Mouse (Mus musculus) layer of hippocampus, postnatal 10 days (tissue): ENCODE data around the gene Ttc38. TPM values are rescaled to one million over a fixed set of nuclear protein-coding genes. Genes with fewer than 3 reads are reported as not detected.

Experiments used
- DNase-seq, 2 experiments: peaks; one replicate each; pipeline ENCODE4 v3.0.0; 2021; ENCODE audit warnings: low spot score in 2 of 2
- long read RNA-seq: library from polyadenylated mRNA; stranded (forward); transcript quantifications from one replicate; pipeline ENCODE4 v2.0.0, GENCODE M21; 2023
- total RNA-seq, 2 experiments: library from RNA; stranded (reverse); gene quantifications; 2 replicates each; pipeline ENCODE4 v1.2.3; 2021

Gene Ttc38
- 1 to 10 TPM; 6.1 to 6.4 TPM for total RNA-seq
- long read RNA-seq, partial matches to known transcripts: 1 of 3 reads
- long read RNA-seq, other reads (novel, unspliced or antisense): 2 of 3 reads

DNA sequence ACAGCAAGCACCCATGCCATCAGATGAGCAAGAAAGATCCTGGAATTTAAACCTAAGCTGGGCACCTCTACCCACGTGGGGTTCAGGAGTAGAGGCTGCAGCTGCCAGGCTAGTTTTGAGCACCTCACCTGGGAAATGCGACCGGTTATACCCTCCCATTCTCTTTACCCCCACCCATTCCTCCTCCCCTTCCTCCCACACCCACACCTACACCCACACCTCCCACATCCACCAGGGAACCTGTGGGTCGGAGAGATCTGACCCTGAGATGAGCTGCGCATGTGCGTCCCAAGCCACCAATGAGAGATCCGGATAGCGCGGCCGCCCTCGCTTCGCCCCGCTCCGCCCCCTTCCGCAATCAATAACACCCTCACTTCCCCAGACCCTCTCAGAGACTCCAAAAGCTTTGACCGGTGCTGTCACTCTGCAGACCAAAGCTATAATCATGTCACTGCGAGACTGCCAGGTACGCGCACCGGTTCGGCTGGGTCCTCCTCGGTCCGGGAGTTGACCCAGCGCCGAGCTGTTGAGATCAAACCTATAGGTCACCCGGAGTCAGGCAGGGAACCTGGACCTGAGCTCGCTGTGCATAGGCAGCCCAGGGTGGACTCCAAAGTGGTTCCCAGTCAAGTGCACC is at the start of gene Ttc38:
TSS of gene Ttc38 (plus strand) at position 353 of the 637 bp plus-strand sequence.
- peak; percentile 71 to 80 for DNase-seq

DNA sequence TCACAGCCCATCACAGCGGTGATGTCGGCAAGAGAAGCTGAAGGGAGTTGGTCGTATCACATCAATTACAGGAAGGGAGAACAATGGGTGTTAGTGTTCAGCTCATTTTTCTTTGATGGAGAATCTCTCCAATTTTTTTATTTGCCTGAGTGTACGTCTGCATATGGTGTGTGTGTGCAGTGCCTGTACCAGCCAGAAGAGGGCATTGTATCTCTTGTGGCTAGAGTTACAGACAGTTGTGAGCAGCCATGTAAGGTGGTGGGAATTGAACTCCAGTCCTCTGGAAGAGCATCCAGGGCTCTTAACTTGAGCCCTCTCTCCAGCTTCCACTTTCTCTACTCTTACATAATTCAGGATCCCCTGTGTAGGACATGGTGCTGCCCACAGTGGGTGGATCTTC is 49.0 kb upstream of the Ttc38 start:
- no peak for DNase-seq

DNA sequence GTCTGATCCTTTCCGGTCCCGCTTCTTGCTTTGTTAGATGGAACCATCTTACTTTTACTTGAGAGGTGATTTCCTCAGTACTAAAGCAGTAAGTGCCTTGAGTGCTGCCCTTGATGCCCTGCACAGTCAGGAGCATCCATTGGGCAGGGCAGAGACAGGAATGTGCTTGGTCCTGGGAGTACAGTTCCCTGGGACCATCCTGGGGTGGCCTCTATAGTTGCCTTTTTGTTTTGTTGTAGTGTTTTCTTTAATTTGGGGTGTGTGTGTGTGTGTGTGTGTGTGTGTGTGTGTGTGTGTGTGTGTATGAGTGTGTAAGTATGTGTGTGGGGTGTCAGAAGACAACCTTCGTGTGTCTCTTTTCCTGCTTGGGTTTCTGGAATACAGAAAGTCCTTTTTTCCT is 47.8 kb upstream of the Ttc38 start:
- no peak for DNase-seq

DNA sequence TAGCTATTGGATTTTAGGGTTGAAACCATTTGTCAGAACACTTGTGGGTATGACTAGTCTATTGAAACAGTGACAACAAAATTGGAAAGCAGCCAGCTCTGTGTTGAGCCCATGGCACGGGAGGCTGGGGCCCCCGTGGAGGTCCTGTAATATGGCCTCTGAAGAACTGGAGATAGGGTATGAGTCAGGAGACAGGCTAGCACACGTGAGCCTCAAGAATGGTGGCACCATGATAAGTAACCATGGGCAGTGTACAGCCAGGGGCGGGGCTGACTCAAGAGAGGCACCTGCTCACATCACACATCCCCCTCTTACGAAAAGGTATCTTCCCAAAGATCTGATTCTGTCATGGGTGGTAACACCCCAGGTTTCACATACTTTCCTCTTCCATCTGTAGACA is 45.4 kb upstream of the Ttc38 start:
- no peak for DNase-seq

DNA sequence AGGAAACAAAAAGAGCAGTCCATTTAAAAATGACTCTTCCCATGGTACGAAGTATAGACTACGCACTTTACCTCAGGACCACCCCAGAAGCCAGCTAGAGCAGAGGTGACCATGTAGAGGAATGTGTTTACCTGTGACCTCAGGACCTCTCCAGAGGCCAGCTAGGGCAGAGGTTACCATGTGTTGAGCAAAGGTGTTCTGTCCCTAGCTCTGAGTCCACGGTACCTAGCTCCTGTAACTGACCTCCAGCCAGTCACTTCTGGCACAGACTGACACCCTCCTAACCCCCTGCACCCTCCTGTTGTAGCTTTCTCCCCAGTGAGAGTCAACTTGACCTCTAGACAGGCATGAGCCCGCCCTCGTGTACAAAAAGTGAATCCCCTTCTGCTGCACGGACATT is 44.6 kb upstream of the Ttc38 start:
- no peak for DNase-seq

DNA sequence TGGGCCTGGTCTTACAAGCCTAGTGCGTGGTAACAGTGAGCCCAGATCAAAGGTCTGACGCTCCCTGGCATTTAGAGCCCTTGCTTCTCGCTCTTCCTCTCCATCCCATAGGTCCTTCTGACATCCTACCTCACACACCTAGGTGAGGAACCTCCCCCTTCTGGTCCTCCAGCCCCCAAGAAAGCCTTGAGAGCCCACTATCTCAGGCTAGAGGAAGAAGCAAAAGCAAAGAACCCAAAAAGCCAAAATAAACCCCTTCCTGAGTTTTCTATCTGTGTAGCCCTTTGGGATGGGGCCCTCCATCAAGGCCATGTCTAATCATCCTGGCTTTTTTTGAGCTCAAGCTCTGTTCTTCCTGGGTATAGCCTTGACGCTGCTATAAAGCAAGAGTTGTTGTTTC is 44.1 kb upstream of the Ttc38 start:
- DNase-seq: no peak

DNA sequence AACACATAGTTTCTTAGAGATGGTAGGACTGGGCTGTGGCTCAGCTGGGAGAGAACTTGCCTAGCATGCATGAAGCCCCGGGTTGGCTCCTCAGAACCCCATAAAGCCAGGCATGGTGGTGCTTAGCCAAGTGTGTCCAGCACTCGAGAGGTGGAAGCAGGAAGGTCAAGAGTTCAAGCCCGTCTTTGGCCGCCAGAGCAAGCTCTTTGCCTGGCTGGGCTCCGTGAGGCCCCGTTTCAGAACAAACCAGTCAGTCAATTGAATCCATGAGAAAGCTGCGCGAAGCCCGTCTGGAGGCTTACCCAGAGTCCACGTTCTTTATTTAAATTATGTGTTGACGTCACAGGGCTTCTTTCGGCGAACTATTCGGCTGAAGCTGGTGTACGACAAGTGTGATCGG is 43.5 kb upstream of the Ttc38 start:
- DNase-seq: no peak

DNA sequence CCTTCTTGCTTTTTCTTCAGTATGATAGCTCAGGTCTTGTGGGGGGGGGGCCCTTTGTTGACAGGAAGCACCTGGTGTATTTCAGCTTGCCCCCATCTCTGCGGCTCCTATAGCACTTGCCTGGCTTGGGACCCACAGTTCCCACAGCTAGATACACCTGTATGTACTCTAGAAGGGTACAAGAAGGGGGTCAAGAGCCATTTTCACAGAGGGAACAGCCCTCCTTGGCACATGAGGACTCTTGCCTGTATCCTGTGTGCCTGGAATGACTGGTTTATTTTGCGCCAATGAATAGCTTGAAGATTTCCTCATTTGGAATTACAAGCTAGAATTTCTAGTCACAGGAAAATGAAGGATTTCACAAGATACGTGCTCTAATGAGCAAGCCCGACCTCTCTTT is 40.7 kb upstream of the Ttc38 start:
- DNase-seq: no peak

DNA sequence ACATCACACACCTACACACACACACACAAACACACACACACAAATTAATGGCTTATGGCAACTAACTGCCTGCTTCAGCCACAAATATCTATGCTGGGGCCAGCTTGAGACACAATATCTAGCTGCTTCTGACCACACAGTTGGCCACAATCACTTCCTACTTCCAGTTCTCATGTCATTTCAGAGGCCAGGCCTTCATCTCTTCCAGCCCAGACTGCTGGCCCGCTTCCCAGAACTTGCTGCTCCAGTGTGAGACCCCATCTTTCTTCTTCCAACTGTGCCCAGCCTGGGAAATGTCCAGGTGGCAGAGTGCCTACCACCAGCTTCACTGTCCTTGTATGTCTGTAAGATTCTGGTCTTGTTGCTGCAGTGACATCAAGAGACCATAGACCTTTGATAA is 39.3 kb upstream of the Ttc38 start:
- peak; percentile 76 to 82 for DNase-seq

DNA sequence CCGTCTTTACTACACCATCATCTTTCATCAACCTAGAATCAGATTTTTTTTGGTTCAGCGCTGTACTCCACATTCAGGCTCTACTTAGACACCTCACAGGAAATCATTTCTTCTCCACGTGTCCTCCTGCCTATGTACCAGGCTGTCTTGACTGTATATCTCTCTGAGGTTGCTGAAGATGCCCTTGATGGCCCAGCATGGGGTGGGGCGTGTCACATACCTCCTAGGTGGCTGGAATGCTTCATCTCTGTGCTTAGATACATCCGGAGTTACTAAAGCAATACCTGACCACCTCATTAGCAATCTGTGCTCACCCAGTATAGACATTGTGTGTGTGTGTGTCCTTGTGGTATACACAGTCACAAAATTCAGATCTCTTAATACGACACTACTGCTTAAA is 36.6 kb upstream of the Ttc38 start:
- DNase-seq: no peak

DNA sequence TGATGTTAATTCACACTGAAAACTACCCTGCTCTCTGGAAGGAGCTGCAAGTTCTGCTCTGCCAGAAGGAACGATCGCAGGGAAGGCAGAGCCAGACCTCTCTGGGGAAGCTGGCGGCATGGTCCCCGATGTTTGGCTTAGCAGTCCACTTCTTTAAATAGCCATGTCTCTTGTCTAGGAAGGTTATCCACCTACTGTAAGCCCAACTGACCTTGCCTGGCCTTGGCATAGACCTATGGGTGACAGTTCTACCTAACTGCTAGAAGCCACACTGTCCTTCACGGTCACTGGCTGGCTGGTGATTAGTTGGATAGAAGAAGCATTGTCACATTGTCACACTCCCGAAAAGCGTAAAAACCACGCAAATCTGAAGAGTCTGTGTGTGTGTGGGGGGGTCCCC is 33.4 kb upstream of the Ttc38 start:
- DNase-seq: no peak

DNA sequence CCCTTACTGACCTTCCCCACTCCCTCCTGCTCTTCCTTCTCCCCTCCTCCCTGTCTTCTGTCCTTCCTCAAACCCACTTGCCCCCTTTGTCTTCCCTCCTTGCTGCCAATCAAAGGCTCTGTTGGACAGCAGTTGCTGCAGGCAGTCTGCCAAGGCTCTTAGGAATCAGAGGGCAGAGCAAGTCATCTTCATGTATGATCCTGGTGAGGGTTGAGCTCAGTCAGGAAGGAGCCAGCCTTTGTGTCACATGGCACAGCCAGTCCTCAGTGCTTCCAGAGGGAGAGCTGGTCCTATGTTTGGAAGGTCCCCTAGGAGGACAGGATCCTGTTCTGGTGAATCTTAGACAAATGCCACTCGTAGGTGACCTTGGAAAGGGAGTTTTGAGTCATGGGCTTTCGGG is 29.2 kb upstream of the Ttc38 start:
- DNase-seq: no peak

DNA sequence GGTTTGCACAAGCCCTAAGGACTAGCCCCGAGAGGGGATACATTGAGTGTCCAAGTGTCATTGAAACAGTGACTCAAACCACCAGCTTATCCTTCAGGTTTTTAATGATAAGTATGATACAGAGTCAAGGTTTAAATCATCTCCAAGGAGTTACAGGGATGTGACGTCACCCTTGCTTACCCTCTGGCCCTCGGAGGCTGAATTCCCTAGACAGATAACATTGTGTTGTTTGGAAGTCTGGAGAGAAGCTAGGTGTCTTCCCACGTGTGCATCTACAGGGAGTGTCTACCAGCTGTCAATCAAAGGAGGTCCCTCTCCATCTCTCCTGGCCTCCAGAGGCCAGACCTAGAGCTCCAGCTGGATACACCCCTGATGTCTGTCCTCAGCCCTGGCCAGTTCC is 25.2 kb upstream of the Ttc38 start:
- no peak for DNase-seq

DNA sequence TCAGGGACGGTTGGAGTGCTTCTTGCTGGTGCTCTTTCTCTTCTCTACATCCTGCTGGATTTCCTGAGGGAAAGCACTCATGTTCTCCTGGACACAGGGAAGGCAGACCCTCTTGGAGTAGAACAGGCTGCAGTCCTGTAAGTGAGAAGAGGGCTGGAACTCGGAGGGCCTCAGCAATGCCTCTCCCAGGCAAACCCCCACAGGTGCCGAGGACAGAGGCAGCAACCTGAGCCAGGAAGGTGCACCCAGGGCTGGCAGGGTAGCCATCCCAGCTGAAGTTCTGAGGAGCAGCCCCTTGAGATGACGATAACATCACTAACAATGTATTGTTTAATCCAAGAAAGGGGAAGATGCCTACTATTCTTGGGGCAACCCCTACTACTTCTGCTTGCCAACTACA is 24.7 kb upstream of the Ttc38 start:
- DNase-seq: no peak

DNA sequence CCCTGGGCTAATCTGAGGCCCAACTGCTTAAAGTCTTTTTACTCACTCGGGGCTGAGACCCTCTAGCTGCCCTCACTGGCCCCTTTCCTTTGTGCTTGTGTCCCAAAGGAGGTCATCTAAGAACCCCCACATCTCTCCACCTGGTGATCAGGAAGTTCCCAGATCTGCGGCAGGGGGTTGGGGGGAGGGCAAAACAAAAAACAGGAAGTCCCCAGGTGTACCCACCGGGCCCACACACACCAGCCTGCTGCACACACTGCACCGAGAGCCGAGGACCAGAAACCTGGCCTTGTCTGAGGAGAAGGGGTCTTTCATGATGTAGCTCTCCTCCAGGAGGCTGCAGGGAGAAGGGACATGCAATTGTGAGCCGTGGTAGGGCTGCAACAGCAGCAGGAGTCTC is 24.1 kb upstream of the Ttc38 start:
- no peak for DNase-seq

DNA sequence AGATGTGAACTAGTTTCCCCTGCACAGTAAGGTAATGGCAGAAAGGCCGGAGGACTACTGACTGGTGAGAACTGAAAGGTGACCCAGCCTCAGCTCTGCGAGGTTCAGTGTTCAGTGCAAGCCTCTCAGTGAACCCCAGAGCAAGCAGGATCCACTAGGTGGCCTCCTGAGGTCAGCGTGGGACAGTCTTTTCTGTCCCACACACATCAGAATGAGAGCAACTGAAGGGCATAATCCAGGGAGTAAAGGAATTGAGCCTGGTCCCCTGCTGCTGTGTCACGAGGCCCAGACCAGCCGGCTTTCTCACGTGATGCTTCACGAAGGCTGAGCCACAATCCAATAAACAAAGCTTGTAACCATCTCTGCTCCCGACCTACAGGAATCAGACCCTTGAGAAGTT is 23.7 kb upstream of the Ttc38 start:
- DNase-seq: no peak

DNA sequence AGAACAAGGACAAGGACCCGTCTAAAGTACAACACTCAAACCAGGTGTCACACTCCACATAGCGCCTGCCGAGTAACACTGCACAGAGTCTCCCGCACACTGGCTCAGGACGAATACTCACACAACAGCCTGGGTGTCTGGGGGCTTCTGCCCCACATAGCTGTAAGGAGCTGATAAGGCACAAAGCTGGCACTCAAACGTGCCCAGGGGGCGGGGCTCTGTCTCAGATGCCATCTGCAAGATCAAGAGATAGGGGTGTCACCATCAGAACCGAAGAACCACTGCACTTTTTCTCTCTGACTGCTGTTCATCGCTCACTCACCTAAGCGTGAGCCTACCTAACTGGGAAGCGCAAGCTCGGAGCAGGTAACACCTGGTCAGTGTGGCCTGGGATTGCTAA is 23.0 kb upstream of the Ttc38 start:
- DNase-seq: no peak

DNA sequence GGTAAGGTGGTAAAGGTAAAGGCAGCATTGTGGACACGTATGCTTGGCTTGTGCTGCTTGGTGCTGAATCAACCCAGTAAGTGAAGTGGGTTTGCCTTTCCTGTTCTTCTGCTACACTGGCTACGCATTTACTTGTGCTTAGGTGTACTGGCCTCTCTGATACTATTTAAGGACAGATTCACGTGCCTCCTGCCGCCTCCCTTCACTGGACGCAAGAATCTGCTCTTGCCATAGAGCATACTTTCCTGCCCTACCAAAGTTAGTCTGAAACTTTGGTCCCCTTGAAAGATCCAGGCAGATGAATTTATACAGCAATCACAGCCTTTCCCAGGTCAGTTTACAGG is 21.7 kb upstream of the Ttc38 start:
- DNase-seq: no peak

DNA sequence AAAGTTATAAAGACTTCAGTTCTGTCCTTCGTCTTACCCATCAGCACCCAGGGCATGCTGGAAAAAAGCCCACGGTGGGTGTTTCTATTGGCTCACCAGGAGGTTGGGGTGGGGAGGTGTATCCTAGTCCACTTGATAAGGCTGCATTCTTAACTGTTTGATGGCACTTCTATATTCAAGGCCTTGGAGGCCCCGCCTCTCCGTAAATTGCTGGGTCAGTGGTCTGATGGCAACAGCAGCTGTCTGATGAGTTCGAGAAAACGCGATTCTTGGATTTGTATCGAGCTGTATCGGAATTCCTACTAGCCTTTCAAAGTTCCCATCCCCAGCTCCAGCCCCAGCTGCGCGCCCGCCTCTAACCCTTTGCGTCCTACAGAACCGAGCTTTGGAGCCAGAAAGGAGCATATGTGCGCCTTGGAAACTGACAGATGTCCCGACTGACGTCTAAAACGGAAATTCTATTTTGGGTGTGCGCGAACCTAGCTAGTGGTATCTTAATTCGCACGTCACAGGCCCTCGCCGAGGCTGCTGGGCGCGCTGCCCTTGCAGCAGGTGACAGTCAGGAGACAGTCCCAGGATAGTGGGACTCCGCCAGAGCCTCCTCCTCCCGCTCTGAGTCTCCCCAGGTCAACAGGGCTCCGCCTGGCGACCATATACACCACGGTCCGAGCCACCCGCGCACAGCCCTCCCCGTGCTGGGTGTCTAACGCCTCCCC is 21.1 kb upstream of the Ttc38 start:
- DNase-seq: peak; percentile 69 to 78

DNA sequence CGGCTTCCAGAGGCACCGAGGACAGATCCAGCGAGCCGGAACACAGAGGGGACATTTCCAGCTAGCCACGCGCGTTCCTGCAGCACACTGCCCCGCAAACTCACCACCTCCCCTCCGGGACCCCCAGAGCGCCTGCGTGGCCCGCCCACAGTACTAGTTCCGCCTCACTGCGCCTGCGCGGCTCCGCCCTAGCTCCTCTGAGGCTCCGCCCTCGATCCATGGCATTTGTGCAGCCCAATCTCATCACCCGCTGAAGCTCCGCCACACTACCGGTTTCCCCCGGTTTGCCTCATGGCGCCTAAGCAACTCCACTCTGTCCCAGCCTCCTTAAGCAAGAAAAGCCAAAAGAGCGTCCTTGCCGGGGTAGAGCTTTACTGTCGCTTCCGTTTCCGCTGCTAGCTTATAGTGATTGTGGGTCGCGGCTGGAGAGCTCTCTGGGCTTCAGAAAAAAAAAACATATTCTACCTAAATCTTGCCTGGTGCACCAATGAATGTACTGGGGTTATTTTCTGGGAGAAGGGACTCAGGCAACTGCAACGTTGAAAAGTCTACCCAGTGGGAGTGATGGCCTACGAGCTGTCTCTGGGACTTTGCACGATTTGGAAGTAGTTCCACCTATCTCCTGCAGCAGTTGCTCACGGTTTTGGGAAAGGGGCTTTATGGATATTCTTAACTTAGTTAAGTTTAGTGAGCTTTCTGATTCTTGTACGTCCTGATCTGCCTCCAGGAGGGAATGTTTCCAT is 20.4 kb upstream of the Ttc38 start, which contains the start of gene Cdpf1:
TSS of gene Cdpf1 (minus strand) at position 163 of the 743 bp plus-strand sequence.
- DNase-seq: peak; percentile 99 to 100

DNA sequence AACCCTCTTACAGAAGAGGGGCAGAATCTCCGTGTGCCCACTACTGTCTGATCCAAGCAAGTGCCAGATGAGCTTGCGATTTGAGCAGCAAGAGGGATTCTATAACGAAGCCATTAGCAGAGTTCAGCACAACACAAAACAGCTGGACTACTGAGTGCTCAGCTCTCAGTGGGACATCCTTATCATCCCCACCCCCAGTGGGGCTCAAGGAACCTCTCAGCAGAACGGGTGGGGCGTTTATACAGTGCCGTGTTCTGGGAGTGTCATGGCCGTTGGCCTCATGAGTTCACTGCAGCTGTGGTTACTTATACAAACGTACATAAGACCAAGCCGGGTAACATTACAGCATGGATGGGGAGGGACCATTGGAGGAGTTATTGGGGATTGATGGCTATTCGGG is 18.7 kb upstream of the Ttc38 start:
- DNase-seq: no peak
